Comparison of ENCODE assay signal across 23 mouse cellular contexts in genomic region chr2:134465132-134465531, GRCm38 (mm10).
DNase-seq lines count a peak whose midpoint lies in the region; ATAC-seq and TF ChIP-seq lines count a peak whose summit lies in the region.
"Had no signal": no experiment of that assay in that cellular context is flagged by ENCODE, and none has a peak within 500 bp of the region (broad histone marks: within the 10 kb centered on the region; RNA-seq: fewer than 3 reads in every experiment).

No protein-coding gene starts in this region.

- ATAC-seq in liver, embryonic 12.5 days = peak; percentile 87
- ATAC-seq in megakaryocyte-erythroid progenitor cell, adult 5-6 weeks (replicated peaks; ENCODE audit: low FRiP score, low TSS enrichment, poor library complexity, severe bottlenecking) = peak; percentile 83
- no peak for ATAC-seq in kidney, embryonic 14.5 days (ENCODE audit: low FRiP score, low TSS enrichment)
- ATAC-seq: forebrain, embryonic 16.5 days had no signal

- no peaks in the 10 kb centered on the region for H3K36me3 ChIP-seq in liver, embryonic 12.5 days
- no peaks in the 10 kb centered on the region for H3K36me3 ChIP-seq in kidney, embryonic 14.5 days (ENCODE audit: control insufficient read depth, insufficient read depth, low read length)
- H3K36me3 ChIP-seq in thymus, adult 2 months (ENCODE audit: control insufficient read depth, insufficient read depth, low read length) = no peaks in the 10 kb centered on the region
- H3K36me3 ChIP-seq: heart, embryonic 12.5 days; hindbrain, embryonic 12.5 days had no signal

- peaks cover 15% of the 10 kb centered on the region; the same call in 1 of the 2 replicates for H3K4me1 ChIP-seq in liver, embryonic 12.5 days
- no peaks in the 10 kb centered on the region for H3K4me1 ChIP-seq in kidney, embryonic 14.5 days (ENCODE audit: control insufficient read depth, insufficient read depth, low read length)
- no peaks in the 10 kb centered on the region for H3K4me1 ChIP-seq in thymus, adult 2 months (replicated peaks; ENCODE audit: control insufficient read depth, insufficient read depth, low read length)
- H3K4me1 ChIP-seq: heart, embryonic 12.5 days; hindbrain, embryonic 12.5 days had no signal

- H3K9me3 ChIP-seq in liver, embryonic 12.5 days (replicated peaks) = no peaks in the 10 kb centered on the region
- no peaks in the 10 kb centered on the region for H3K9me3 ChIP-seq in kidney, embryonic 14.5 days (ENCODE audit: control insufficient read depth, low read length)
- H3K9me3 ChIP-seq: heart, embryonic 12.5 days; hindbrain, embryonic 12.5 days had no signal

- H3K4me3 ChIP-seq in liver, embryonic 12.5 days = no peak overlapping the region
- H3K4me3 ChIP-seq in kidney, embryonic 14.5 days (ENCODE audit: low read length) = no peak overlapping the region
- H3K4me3 ChIP-seq in thymus, adult 2 months (ENCODE audit: control insufficient read depth, insufficient read depth, low read length) = no peak overlapping the region
- H3K4me3 ChIP-seq: heart, embryonic 12.5 days; hindbrain, embryonic 12.5 days had no signal

- H3K27ac ChIP-seq in liver, embryonic 12.5 days = no peak overlapping the region
- H3K27ac ChIP-seq in kidney, embryonic 14.5 days (ENCODE audit: low read depth, low read length) = no peak overlapping the region
- no peak overlapping the region for H3K27ac ChIP-seq in thymus, adult 2 months (ENCODE audit: control insufficient read depth, insufficient read depth, low read length)
- H3K27ac ChIP-seq: hindbrain, embryonic 12.5 days had no signal

- H3K9ac ChIP-seq in liver, embryonic 12.5 days = no peak overlapping the region
- no peak overlapping the region for H3K9ac ChIP-seq in kidney, embryonic 14.5 days (ENCODE audit: low read depth, low read length)
- H3K9ac ChIP-seq: heart, embryonic 12.5 days; hindbrain, embryonic 12.5 days; lung, embryonic 14.5 days had no signal

- DNase-seq in c-Kit-positive CD71-negative TER-119-negative erythroid progenitor cells, embryonic 14.5 days (ENCODE audit: low read depth) = peak; percentile 6
- no peak for DNase-seq in thymus, postnatal 14 days
- no peak for DNase-seq in heart, adult 9 months (ENCODE audit: low spot score in 2 of 2)
- DNase-seq in thymus, adult 2 months = no peak
- DNase-seq: adrenal gland, adult 2 months; cerebellum, postnatal 14 days; embryo, embryonic 11 days; heart, postnatal 14 days; kidney, adult 9 months; kidney, postnatal 36 days; layer of hippocampus, adult 9-11 months; lung, embryonic 14.5 days; lung, postnatal 4 days; right cerebral cortex, adult 18-20 months; thymus, adult 18-20 months had no signal

- 20% methylated on average over 2 of the region's 2 CpGs for WGBS in liver, embryonic 12.5 days (ENCODE audit: insufficient replicate concordance)
- 76% methylated on average over 2 of the region's 2 CpGs for WGBS in kidney, embryonic 14.5 days
- 55% methylated on average over 2 of the region's 2 CpGs for WGBS in thymus, adult 2 months

- H3K27me3 ChIP-seq in liver, embryonic 12.5 days (replicated peaks) = no peaks in the 10 kb centered on the region
- H3K27me3 ChIP-seq in kidney, embryonic 14.5 days (ENCODE audit: control insufficient read depth, insufficient read depth, low read length) = no peaks in the 10 kb centered on the region
- no peaks in the 10 kb centered on the region for H3K27me3 ChIP-seq in thymus, adult 2 months (ENCODE audit: control insufficient read depth, insufficient read depth, low read length)
- H3K27me3 ChIP-seq: CH12.LX; heart, embryonic 12.5 days; hindbrain, embryonic 12.5 days had no signal

- TF ChIP-seq POLR2A in thymus, adult 2 months (IDR thresholded peaks at IDR 0.05; ENCODE audit: control insufficient read depth, extremely low read depth, insufficient read depth, low read length, poor library complexity) = no peak

- peak overlapping the region; percentile 16; the same call in 1 of the 2 replicates for H3K4me2 ChIP-seq in liver, embryonic 12.5 days
- no peak overlapping the region for H3K4me2 ChIP-seq in kidney, embryonic 14.5 days (replicated peaks; ENCODE audit: low read depth, low read length)
- H3K4me2 ChIP-seq: heart, embryonic 12.5 days; hindbrain, embryonic 12.5 days; lung, embryonic 14.5 days; midbrain, embryonic 11.5 days had no signal

- no peak for TF ChIP-seq CTCF in thymus, adult 2 months (IDR thresholded peaks at IDR 0.05; ENCODE audit: borderline replicate concordance, control insufficient read depth, extremely low read depth, insufficient read depth, low read length, poor library complexity)
